Mouse (Mus musculus) liver, postnatal 0 days (tissue): ENCODE results near the gene Slc6a8. TPM values are rescaled to one million over a fixed set of nuclear protein-coding genes. Genes with fewer than 3 reads are reported as not detected.

Experiments used
- ATAC-seq: fragments of 200-750 bp; cut with Nextera tagmentation; 2 replicates; pipeline ENCODE4 v1.8.0; 2017; ENCODE audit warnings: mild to moderate bottlenecking, moderate library complexity
- DNase-seq: peaks from one replicate; pipeline ENCODE4 v3.0.0-alpha.2; 2016
- H3K27ac ChIP-seq: fragments of 300-500 bp; sonication (generic); 2 replicates; pipeline ENCODE4 v1.5.1; 2014; ENCODE audit warnings: antibody characterized with exemption, moderate library complexity, mild to moderate bottlenecking, low read depth
- H3K27me3 ChIP-seq: fragments of 300-500 bp; sonication (generic); 2 replicates; pipeline ENCODE4 v1.6.1; 2014; ENCODE audit warnings: low read length, control low read depth, mixed read lengths; ENCODE audit not compliant: insufficient read depth
- H3K36me3 ChIP-seq: fragments of 300-500 bp; sonication (generic); replicated peaks from 2 replicates; pipeline ENCODE4 v1.6.1; 2014; ENCODE audit warnings: mild to moderate bottlenecking, control low read depth, low read length, moderate library complexity, mixed read lengths; ENCODE audit not compliant: insufficient read depth
- H3K4me1 ChIP-seq: fragments of 300-500 bp; sonication (generic); 2 replicates; pipeline ENCODE4 v1.6.1; 2014; ENCODE audit warnings: antibody characterized with exemption, mild to moderate bottlenecking, control low read depth; ENCODE audit not compliant: insufficient read depth
- H3K4me2 ChIP-seq: fragments of 300-500 bp; sonication (generic); 2 replicates; pipeline ENCODE4 v1.6.1; 2014; ENCODE audit warnings: low read depth, mild to moderate bottlenecking, low read length, moderate library complexity, mixed read lengths
- H3K4me3 ChIP-seq: fragments of 300-500 bp; sonication (generic); 2 replicates; pipeline ENCODE4 v1.5.1; 2014; ENCODE audit warnings: low read depth, low read length
- H3K9ac ChIP-seq: fragments of 300-500 bp; sonication (generic); replicated peaks from 2 replicates; pipeline ENCODE4 v1.6.1; 2014; ENCODE audit warnings: mild to moderate bottlenecking, moderate library complexity
- H3K9me3 ChIP-seq: fragments of 300-500 bp; sonication (generic); 2 replicates; pipeline ENCODE4 v1.6.1; 2016; ENCODE audit warnings: mild to moderate bottlenecking, control low read depth, low read length, mixed read lengths
- CTCF ChIP-seq: sonication (generic); IDR thresholded peaks from 2 replicates; pipeline ENCODE4 v1.5.1; 2016; ENCODE audit warnings: antibody characterized with exemption, low read depth
- EP300 ChIP-seq: IDR thresholded peaks from 2 replicates; pipeline ENCODE4 v1.6.1; 2016; ENCODE audit warnings: antibody characterized with exemption, low read depth, mild to moderate bottlenecking
- WGBS: fragments of 180-500 bp; shearing (Covaris S2); extraction: QIAGEN DNeasy Blood & Tissue Kit; methylation state at CpG from one replicate; pipeline ENCODE4 v1.1.7; 2014; ENCODE audit not compliant: insufficient replicate concordance; 5-methylcytosine and 5-hydroxymethylcytosine counted together
- polyA plus RNA-seq: library from polyadenylated mRNA; unstranded; fragments of >200 nt; fragmentation: Nextera tagmentation; extraction: Ambion mirVana; gene quantifications from 2 replicates; pipeline ENCODE4 v1.2.1, GENCODE M21; 2015

The Slc6a8 gene
- 0.72 and 0.81 TPM in 2 replicates for polyA plus RNA-seq

DNA sequence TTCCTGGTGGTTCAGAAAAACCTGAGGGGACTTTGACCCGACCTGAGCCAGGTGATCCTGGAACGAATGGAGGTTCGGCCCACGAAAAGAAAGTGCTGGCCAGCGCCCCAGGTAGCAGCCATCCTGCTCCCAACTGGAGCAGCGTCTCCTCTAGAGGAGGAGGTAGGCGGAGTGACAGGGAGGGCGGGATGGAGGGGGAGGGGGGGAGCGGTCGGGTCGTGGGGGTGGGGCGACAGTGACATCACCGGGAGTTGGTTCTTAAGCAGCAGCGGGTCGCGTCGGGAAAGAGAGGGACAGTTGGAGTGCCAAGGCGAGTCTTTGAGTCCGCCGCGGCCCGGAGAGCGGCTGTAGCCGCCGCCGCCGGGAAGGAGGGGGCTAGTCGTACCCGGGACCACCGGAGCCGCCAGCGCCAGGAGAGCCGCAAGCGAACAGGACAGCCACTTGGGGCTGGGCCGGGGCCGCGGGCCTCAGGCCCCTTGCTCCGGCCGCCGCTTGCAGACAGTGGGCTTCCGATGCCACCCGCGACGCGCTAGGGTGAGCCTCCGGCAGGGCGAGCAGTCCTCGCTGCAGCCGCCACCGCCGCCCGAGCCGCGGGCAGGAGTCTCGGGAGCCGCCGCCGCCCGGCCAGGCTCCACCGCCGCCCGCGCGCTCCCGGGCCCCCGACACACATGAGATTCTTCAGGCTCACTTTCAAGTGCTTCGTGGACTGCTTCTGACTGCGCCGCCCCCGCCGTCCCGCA lies at the start of gene Slc6a8:
Gene Slc6a8, plus strand, starts transcription at position 272 of the 740 bp plus-strand sequence.
- peaks cover 8% of the 10 kb centered on the region for H3K27me3 ChIP-seq
- peak; percentile 66 for ATAC-seq
- no peak within 1 kb of the TSS for H3K27ac ChIP-seq
- H3K9me3 ChIP-seq, result no peaks in the 10 kb centered on the region
- peak within 1 kb of the TSS; percentile 55 for H3K4me3 ChIP-seq
- H3K36me3 ChIP-seq, result no peaks in the 10 kb centered on the region
- H3K4me2 ChIP-seq, result peak within 1 kb of the TSS; percentile 76
- TF ChIP-seq EP300, result no peak
- no peak for TF ChIP-seq CTCF
- peak; percentile 60 for DNase-seq
- WGBS, result 15% methylated on average over 34 of the region's 72 CpGs
- no peaks in the 10 kb centered on the region for H3K4me1 ChIP-seq
- H3K9ac ChIP-seq, result peak within 1 kb of the TSS; percentile 41

DNA sequence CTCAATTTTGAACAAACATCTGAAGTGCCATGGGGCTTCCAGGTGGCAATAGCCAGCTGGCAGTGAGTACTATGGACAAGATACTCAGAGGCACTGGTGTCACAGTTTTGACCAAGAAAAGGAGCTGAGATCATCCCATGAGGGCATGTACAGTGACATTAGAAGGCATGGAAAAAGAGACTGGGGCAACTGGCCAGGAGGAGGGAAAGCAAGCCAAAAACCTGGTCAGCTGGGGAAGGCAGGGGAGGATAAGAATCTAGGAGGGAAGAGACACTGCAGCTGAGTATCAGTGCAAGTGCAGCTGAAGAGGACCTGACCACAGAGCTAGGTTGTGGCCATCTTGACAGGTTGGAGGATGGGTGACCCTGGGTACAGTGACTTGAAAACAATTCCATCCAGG lies 46.0 kb upstream of the Slc6a8 start:
- no peak for TF ChIP-seq CTCF
- TF ChIP-seq EP300, result no peak
- no peak overlapping the region for H3K4me3 ChIP-seq
- H3K9ac ChIP-seq, result no peak overlapping the region
- H3K36me3 ChIP-seq, result no peaks in the 10 kb centered on the region
- no peak for DNase-seq
- H3K4me1 ChIP-seq, result no peaks in the 10 kb centered on the region
- no peak overlapping the region for H3K27ac ChIP-seq
- ATAC-seq, result no peak
- H3K4me2 ChIP-seq, result no peak overlapping the region
- no peaks in the 10 kb centered on the region for H3K9me3 ChIP-seq
- H3K27me3 ChIP-seq, result no peaks in the 10 kb centered on the region

DNA sequence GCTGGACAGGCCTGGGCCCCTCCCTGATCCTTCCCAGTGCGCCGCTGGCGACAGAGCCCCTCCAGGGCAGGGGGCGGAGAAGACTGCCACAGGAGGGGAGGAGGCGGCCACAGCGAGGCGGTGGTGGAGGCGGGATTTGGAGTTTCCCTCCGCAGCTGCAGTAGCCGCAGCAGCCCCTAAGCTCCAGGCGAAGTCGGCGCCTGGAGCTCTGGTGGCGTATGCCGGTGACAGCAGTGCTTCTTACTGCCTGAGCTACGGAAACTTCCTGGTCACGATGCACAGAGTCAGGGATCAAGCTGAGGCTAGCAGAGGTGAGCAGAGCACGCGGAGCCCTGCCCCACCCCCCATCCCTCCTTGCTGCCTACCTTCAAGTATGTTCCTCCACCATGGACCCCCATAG lies 37.5 kb upstream of the Slc6a8 start:
- Histone ChIP-seq H3K4me1 (0 out of 2 replicates have a peak, but pooled peaks cover 3% of the 10 kb centered on the region), H3K4me2 (no peak overlapping the region), H3K9me3 (no peaks in the 10 kb centered on the region), H3K4me3 (no peak overlapping the region), H3K36me3 (no peaks in the 10 kb centered on the region), H3K27me3 (peaks cover 37% of the 10 kb centered on the region), H3K9ac (no peak overlapping the region), H3K27ac (no peak overlapping the region)
- no peak for DNase-seq
- 10% methylated on average over 16 of the region's 19 CpGs for whole genome bisulfite sequencing
- no peak for ATAC-seq
- TF ChIP-seq CTCF (no peak), EP300 (no peak)

DNA sequence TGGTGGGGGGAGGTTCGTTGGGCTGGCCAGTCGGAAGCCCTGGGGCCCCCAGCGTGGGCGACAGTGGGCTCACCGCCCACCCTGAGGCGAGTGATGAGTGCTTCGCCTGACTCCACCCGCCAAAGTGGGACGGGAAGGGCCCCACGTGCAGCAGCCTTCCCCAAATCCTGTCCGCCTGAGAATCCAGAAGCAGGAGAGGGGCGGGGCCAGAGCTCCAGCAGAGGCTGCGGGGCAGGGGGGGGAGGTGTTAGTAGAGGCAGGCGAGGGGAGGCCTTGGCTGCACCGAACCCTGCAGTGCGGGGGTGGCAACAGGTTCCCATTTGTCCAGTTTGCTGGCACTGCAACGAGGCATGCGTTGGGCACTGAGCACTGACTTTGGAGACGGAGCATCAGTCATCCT lies 35.5 kb upstream of the Slc6a8 start:
- DNase-seq (no peak), ATAC-seq (no peak)
- H3K9ac ChIP-seq, result no peak overlapping the region
- no peak for TF ChIP-seq CTCF
- TF ChIP-seq EP300, result no peak
- 0 out of 2 replicates have a peak, but pooled peaks cover 3% of the 10 kb centered on the region for H3K4me1 ChIP-seq
- H3K4me2 ChIP-seq, result peak overlapping the region; percentile 52
- no peaks in the 10 kb centered on the region for H3K36me3 ChIP-seq
- peaks cover 37% of the 10 kb centered on the region for H3K27me3 ChIP-seq
- H3K27ac ChIP-seq, result no peak overlapping the region
- H3K9me3 ChIP-seq, result no peaks in the 10 kb centered on the region
- 19% methylated on average over 18 of the region's 19 CpGs for WGBS
- no peak overlapping the region for H3K4me3 ChIP-seq

DNA sequence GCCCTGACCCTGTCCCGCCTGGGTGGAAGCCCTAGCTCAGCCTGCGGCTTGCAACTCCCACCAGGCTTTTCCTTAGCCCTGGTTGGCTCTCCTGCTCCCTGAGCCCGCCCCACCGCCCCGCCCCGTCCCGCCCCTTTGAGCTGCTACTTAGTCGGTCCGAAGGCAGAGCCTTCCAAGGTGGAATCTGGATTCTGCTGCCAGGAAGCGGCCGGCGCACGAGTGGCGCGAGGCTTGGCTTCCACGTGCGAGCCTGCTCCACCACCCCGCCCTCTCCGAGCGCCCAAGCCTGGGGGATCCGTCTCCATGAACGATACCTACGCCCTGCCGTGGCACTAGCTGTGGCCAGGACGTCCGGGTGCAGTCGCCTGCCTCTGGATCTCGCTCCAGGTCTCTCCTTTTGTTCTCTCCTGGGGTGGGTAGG lies 33.7 kb upstream of the Slc6a8 start, which contains the start of gene Dusp9:
Gene Dusp9, plus strand, starts transcription at position 165 of the 421 bp plus-strand sequence.
- Histone ChIP-seq H3K9ac (no peak within 1 kb of the TSS), H3K27ac (no peak within 1 kb of the TSS), H3K36me3 (no peaks in the 10 kb centered on the region), H3K27me3 (peaks cover 37% of the 10 kb centered on the region), H3K4me1 (0 out of 2 replicates have a peak, but pooled peaks cover 3% of the 10 kb centered on the region), H3K4me2 (peak within 1 kb of the TSS; percentile 63), H3K4me3 (peak within 1 kb of the TSS; percentile 36), H3K9me3 (no peaks in the 10 kb centered on the region)
- WGBS, result 23% methylated on average over 25 of the region's 28 CpGs
- DNase-seq, result peak; percentile 57
- peak; percentile 83 for ATAC-seq
- no peak for TF ChIP-seq EP300
- TF ChIP-seq CTCF, result no peak

DNA sequence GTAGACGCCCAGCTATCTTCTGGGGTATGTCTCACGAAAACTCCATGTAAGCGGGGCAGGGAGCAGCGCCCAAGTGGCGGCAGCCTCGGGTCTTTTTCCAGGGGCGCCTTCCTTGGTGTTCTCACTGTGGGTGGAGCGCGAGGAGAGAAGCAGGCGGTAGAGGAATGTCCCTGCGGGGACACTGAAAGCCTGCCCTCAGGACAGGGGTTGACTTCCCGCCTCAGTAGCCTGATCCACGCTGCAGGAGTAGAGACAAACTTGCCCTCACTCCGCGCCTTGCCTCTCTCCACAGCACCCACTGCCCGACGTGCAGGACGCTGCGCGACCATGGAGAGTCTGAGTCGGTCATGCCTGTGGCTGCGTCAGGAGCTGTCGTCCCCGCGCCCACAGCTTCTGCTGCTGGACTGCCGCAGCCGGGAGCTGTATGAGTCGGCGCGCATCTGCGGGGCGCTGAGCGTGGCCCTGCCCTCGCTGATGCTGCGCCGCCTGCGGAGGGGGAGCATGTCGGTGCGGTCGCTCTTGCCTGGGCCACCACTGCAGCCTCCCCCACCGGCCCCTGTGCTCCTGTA lies 33.0 kb upstream of the Slc6a8 start:
- Histone ChIP-seq H3K36me3 (no peaks in the 10 kb centered on the region), H3K9ac (no peak overlapping the region), H3K9me3 (no peaks in the 10 kb centered on the region), H3K27me3 (peaks cover 36% of the 10 kb centered on the region), H3K4me3 (peak overlapping the region; percentile 36), H3K4me2 (peak overlapping the region; percentile 63), H3K4me1 (0 out of 2 replicates have a peak, but pooled peaks cover 3% of the 10 kb centered on the region), H3K27ac (no peak overlapping the region)
- ATAC-seq, result no peak
- 22% methylated on average over 31 of the region's 41 CpGs for WGBS
- no peak for DNase-seq
- no peak for TF ChIP-seq CTCF
- TF ChIP-seq EP300, result no peak
